Mouse (Mus musculus): ENCODE measurements around the gene Gm20661. TPM values are rescaled to one million over a fixed set of nuclear protein-coding genes. Genes with fewer than 3 reads are reported as not detected.

Gm20661 gene
- polyA plus RNA-seq, 1 experiment from 2014 or later = 6.9 TPM

GRCm38 (mm10) chr9:107967437-107967836 lies 15.4 kb upstream of the Gm20661 start:
- Histone ChIP-seq H3K36me3 (peaks cover 40% of the 10 kb centered on the region; the same call in 1 of the 2 replicates), H3K9ac (no peak overlapping the region), H3K4me2 (replicated peaks) (no peak overlapping the region), H3K4me3 (replicated peaks) (no peak overlapping the region), H3K4me1 (no peaks in the 10 kb centered on the region), H3K27ac (replicated peaks) (no peak overlapping the region), H3K27me3 (no peaks in the 10 kb centered on the region), H3K9me3 (replicated peaks) (no peaks in the 10 kb centered on the region)
- 74% methylated on average over 6 of the region's 6 CpGs for WGBS
- no peak for ATAC-seq (ENCODE audit: insufficient number of reproducible peaks, low FRiP score, low TSS enrichment, low read depth)

DNA sequence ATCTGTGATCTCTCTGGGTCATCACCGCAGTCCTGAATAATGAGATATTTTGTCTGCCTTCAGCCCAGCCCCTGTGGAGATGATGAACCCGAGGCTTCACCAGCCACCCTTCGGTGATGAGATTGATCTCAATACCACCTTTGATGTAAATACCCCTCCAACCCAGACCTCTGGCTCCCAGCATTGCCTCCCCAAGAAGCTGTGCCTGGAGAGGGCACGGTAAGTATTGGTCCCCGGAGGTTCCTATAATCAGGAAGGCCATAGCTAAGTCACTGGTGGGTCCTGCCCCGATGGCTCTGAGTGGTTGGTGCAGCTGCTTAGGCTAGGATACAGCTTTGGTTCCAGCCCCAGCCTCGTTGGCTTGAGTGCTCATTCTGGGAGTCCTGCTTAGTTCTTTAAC lies 14.3 kb upstream of the Gm20661 start:
- no peak overlapping the region for H3K4me3 ChIP-seq (replicated peaks)
- no peaks in the 10 kb centered on the region for H3K4me1 ChIP-seq
- H3K36me3 ChIP-seq = peaks cover 33% of the 10 kb centered on the region; the same call in 1 of the 2 replicates
- H3K9me3 ChIP-seq (replicated peaks) = no peaks in the 10 kb centered on the region
- no peak for ATAC-seq (ENCODE audit: insufficient number of reproducible peaks, low FRiP score, low TSS enrichment, low read depth)
- no peaks in the 10 kb centered on the region for H3K27me3 ChIP-seq
- no peak overlapping the region for H3K27ac ChIP-seq (replicated peaks)
- no peak overlapping the region for H3K9ac ChIP-seq
- H3K4me2 ChIP-seq (replicated peaks) = no peak overlapping the region
- 91% methylated on average over 7 of the region's 7 CpGs for WGBS

DNA sequence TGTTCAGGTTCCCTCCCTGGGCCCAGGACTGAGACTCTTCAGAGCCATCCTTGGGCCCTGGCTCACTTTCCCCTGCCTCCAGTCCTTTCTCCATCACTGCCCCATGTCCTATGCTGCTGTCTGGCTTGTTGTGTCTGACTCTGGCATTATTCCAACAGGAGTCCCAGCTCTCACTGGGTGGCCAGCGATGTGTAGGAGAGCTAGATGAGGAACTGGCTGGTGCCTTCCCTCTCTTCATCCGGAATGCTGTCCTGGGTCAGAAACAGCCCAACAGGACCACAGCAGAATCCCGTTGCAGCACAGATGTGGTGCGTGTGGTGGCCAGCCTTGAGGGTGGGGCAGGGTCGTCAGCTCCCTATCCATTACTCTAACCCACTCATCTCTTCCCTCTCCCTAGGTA lies 12.5 kb upstream of the Gm20661 start:
- Histone ChIP-seq H3K4me2 (replicated peaks) (no peak overlapping the region), H3K4me3 (replicated peaks) (no peak overlapping the region), H3K36me3 (peaks cover 22% of the 10 kb centered on the region; the same call in 1 of the 2 replicates), H3K9me3 (replicated peaks) (no peaks in the 10 kb centered on the region), H3K4me1 (peaks cover 2% of the 10 kb centered on the region; the same call in 1 of the 2 replicates), H3K9ac (no peak overlapping the region), H3K27me3 (no peaks in the 10 kb centered on the region), H3K27ac (replicated peaks) (no peak overlapping the region)
- 85% methylated on average over 5 of the region's 5 CpGs for WGBS
- ATAC-seq (ENCODE audit: insufficient number of reproducible peaks, low FRiP score, low TSS enrichment, low read depth) = no peak

- ATAC-seq (ENCODE audit: insufficient number of reproducible peaks, low FRiP score, low TSS enrichment, low read depth) = no peak
- Histone ChIP-seq H3K4me3 (replicated peaks) (no peak overlapping the region), H3K4me1 (peaks cover 7% of the 10 kb centered on the region; the same call in 1 of the 2 replicates), H3K9ac (no peak overlapping the region), H3K4me2 (replicated peaks) (no peak overlapping the region), H3K27ac (replicated peaks) (no peak overlapping the region), H3K27me3 (no peaks in the 10 kb centered on the region), H3K9me3 (replicated peaks) (no peaks in the 10 kb centered on the region), H3K36me3 (peaks cover 22% of the 10 kb centered on the region; the same call in 1 of the 2 replicates)
- WGBS = 71% methylated on average over 8 of the region's 8 CpGs
These were observed 10.9 kb upstream of the Gm20661 start for GRCm38 (mm10) chr9:107971690-107972541.

DNA sequence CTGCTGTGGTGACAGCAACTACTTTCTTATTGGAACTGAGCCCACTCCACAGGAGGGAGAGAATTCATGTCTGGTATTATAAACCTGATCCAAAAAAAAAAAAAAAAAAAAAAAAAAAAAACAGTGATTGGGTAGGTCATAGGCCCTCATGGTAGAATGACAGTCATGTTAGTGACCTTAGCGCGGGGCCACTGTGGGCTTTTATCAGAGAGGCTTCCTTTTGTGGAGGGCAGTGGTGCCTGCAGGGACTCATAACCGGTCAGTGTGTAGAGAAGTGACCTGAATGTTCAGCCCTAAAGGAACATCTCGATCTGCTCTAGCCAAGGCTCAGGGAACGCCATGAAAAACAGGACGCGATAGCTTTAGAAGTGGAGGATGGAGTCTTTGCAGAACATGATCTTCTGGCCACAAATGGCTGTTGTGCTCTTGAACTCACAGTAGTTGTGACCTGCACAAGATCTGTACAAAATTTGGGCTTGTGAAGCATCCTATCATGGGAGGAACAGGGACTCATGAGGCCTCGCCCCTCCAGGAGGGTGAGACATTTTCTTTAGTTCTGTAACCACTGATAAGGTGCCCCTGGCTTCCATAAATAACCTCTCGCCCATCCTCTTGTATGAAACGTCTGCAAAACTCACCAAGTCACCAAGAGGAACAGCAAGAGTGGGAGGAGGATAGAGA lies 8.2 kb upstream of the Gm20661 start:
- H3K9ac ChIP-seq = no peak overlapping the region
- no peak overlapping the region for H3K4me3 ChIP-seq (replicated peaks)
- H3K4me1 ChIP-seq = peaks cover 7% of the 10 kb centered on the region; the same call in 1 of the 2 replicates
- H3K27ac ChIP-seq (replicated peaks) = peak overlapping the region; percentile 28; the same call in 1 of the 2 replicates
- no peak for ATAC-seq (ENCODE audit: insufficient number of reproducible peaks, low FRiP score, low TSS enrichment, low read depth)
- H3K4me2 ChIP-seq (replicated peaks) = no peak overlapping the region
- H3K27me3 ChIP-seq = no peaks in the 10 kb centered on the region
- peaks cover 12% of the 10 kb centered on the region; the same call in 1 of the 2 replicates for H3K36me3 ChIP-seq
- no peaks in the 10 kb centered on the region for H3K9me3 ChIP-seq (replicated peaks)
- WGBS = 79% methylated on average over 10 of the region's 10 CpGs

DNA sequence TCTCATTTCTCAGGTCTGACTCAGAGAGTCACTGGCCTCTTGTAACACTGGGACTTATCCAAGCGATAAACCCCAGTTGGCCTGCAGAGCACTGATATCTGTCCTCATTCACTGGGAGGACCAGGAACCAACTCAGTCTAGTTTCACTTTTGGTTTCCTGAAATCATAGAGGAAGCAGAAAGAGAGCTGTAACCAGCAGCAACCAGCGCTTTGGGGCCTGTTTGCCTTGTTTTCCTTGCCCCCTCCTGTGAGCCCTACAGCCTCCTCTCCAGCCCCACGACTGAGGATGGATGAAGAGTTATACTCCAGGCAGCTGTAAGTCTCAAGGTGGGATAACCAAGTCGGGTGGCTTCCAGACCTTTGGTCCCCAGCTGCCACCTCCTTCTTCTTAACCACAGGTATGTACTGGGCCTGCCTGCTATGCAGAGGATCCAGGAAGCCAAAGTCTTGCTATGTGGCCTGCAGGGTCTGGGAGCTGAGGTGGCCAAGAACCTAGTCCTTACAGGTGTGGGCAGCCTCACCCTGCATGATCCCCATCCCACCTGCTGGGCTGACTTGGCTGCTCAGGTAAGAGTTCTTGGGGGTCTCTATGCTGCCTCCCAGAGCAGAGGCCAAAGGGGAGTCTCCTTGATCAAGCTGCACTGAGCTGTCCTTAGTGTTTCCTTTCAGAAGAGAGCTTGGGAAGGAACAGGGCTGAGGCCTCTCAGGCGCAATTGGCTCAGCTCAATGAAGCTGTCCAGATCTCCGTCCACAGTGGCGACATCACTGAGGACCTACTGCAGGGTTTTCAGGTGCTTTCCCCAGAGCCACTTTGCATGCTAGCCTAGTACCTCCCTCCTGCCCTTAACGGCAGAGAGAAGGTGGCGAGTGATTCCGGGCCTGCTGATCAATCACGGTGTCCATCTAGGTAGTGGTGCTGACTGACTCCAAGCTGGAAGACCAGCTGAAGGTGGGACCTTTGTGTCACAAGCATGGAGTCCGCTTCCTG lies 7.2 kb upstream of the Gm20661 start, which contains the start of gene Uba7:
TSS of gene Uba7 (plus strand) at position 107 of the 988 bp plus-strand sequence.
- H3K27me3 ChIP-seq = no peaks in the 10 kb centered on the region
- H3K36me3 ChIP-seq = peaks cover 10% of the 10 kb centered on the region; the same call in 1 of the 2 replicates
- peak within 1 kb of the TSS; percentile 35 for H3K27ac ChIP-seq (replicated peaks)
- H3K9me3 ChIP-seq (replicated peaks) = no peaks in the 10 kb centered on the region
- no peak for ATAC-seq (ENCODE audit: insufficient number of reproducible peaks, low FRiP score, low TSS enrichment, low read depth)
- no peak within 1 kb of the TSS for H3K4me3 ChIP-seq (replicated peaks)
- 71% methylated on average over 12 of the region's 12 CpGs for WGBS
- H3K4me2 ChIP-seq (replicated peaks) = no peak within 1 kb of the TSS
- peaks cover 16% of the 10 kb centered on the region for H3K4me1 ChIP-seq
- no peak within 1 kb of the TSS for H3K9ac ChIP-seq

- Histone ChIP-seq H3K4me2 (replicated peaks) (no peak overlapping the region), H3K27me3 (no peaks in the 10 kb centered on the region), H3K9me3 (replicated peaks) (no peaks in the 10 kb centered on the region), H3K27ac (replicated peaks) (no peak overlapping the region), H3K36me3 (no peaks in the 10 kb centered on the region), H3K9ac (no peak overlapping the region), H3K4me1 (peaks cover 47% of the 10 kb centered on the region), H3K4me3 (replicated peaks) (no peak overlapping the region)
- no peak for ATAC-seq (ENCODE audit: insufficient number of reproducible peaks, low FRiP score, low TSS enrichment, low read depth)
- 89% methylated on average over 12 of the region's 12 CpGs for WGBS
These were observed 4.0 kb upstream of the Gm20661 start for GRCm38 (mm10) chr9:107978815-107979214.

DNA sequence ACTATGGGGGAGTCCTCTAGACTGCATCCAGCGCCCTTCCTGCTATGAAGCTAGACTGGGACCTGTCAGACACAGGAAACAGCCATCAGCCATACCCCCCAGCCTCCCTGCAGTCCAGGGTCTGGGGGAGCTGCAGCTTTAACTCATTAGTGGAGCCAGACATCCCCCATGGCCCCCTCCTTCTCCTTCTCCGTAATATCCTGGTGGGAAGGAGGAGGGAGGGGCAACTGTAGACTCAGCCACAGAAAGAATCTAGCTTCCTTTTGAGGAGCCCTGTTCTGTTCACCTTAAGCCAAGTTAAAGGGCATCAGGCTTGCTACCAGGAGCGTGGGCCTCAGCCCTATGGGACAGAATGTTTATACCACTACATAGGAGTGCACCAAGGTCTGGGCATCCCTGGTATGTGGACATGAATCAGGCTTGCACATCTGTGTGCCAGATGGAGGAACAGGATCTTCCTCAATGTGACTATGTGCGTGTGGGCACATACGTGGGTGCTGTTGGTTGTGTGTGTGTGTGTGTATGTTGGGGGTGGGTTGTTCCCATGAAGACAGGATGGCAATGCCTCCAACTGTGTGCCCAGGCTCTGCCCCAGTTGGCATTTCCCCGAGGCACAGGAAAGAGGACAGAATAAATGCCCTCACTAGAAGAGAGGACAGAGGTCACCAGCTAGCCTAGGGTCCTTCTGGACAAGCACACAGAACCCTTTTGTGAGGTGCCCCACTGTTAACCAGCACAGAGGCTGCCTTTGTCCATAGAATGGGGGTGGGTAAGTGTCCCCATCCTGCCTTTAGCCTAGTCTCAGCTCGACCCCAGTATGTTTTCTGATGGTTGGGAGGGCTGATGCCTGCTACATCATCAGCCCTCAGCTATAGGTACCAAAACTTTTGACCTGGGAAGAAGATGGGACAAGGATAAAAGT lies 913 bp upstream of the Gm20661 start:
- WGBS = 20% methylated on average over 7 of the region's 7 CpGs
- peak; percentile 62 for ATAC-seq (ENCODE audit: insufficient number of reproducible peaks, low FRiP score, low TSS enrichment, low read depth)

GRCm38 (mm10) chr9:107983421-107983890 lies 598 bp downstream of the Gm20661 start:
- Histone ChIP-seq H3K9me3 (replicated peaks) (no peaks in the 10 kb centered on the region), H3K9ac (peak overlapping the region; percentile 61), H3K4me1 (peaks cover 63% of the 10 kb centered on the region), H3K27ac (replicated peaks) (peak overlapping the region; percentile 98), H3K27me3 (no peaks in the 10 kb centered on the region), H3K4me3 (replicated peaks) (peak overlapping the region; percentile 84), H3K4me2 (replicated peaks) (peak overlapping the region; percentile 80), H3K36me3 (no peaks in the 10 kb centered on the region)
- 9% methylated on average over 4 of the region's 4 CpGs for WGBS
- peak; percentile 74 for ATAC-seq (ENCODE audit: insufficient number of reproducible peaks, low FRiP score, low TSS enrichment, low read depth)

More for the DNA sequence above, 913 bp upstream of the Gm20661 start:
- H3K27me3 ChIP-seq = no peaks in the 10 kb centered on the region
- no peaks in the 10 kb centered on the region for H3K36me3 ChIP-seq
- peak overlapping the region; percentile 84 for H3K4me3 ChIP-seq (replicated peaks)
- H3K4me2 ChIP-seq (replicated peaks) = peak overlapping the region; percentile 80
- H3K27ac ChIP-seq (replicated peaks) = peak overlapping the region; percentile 98
- H3K4me1 ChIP-seq = peaks cover 59% of the 10 kb centered on the region
- H3K9ac ChIP-seq = peak overlapping the region; percentile 1; the same call in 1 of the 2 replicates
- no peaks in the 10 kb centered on the region for H3K9me3 ChIP-seq (replicated peaks)

Data from embryonic facial prominence, embryonic 15.5 days (tissue).